Mouse (Mus musculus): ENCODE data around the gene Xpr1.

GRCm38 (mm10) chr1:155386551-155386950 is 30.7 kb downstream of the Xpr1 start:
- TF ChIP-seq CTCF (IDR thresholded peaks at IDR 0.05; ENCODE audit: low read depth) (no peak), EP300 (IDR thresholded peaks at IDR 0.05; ENCODE audit: low read depth) (no peak)
